Mouse (Mus musculus) small intestine, adult 2 months (tissue): ENCODE data around the gene Miga2.

Experiments
- CTCF ChIP-seq: fragments of 200-500 bp; IDR thresholded peaks from 2 replicates; pipeline ENCODE4 v1.5.1; 2012; ENCODE audit warnings: low read depth, mild to moderate bottlenecking, control low read depth, inconsistent platforms, low read length, moderate library complexity, mixed read lengths; ENCODE audit not compliant: insufficient replicate concordance, insufficient read length; ENCODE audit errors: extremely low read depth
- POLR2A ChIP-seq: fragments of 200-500 bp; IDR thresholded peaks from 2 replicates; pipeline ENCODE4 v1.6.1; 2012; ENCODE audit warnings: low read depth, mild to moderate bottlenecking, control low read depth, inconsistent platforms, low read length, moderate library complexity

DNA sequence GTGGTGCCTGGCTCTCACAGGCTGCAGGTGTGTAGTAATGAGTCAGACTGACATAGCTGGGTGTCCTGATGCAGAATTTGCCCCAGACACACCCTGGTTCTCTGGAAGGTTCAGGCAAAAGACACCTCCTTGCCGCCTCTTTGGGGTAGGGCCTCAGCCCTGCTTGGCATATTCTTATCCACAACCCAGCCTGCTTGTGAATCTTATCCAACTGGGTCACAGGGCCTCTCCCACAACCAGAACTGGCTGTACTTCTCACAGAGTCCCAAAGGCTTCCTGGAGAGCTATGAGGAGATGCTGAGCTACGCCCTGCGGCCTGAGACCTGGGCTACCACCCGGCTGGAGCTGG, 17.3 kb downstream of the Miga2 start:
- no peak for TF ChIP-seq CTCF
- TF ChIP-seq POLR2A: no peak
